Mouse (Mus musculus): ENCODE measurements around the gene Pex11b.
"Not testable (repeated sequence)": the region's sequence is repeated elsewhere in the genome, so short reads cannot be mapped to it uniquely, and the experiment has no call there.

The Pex11b gene

DNA sequence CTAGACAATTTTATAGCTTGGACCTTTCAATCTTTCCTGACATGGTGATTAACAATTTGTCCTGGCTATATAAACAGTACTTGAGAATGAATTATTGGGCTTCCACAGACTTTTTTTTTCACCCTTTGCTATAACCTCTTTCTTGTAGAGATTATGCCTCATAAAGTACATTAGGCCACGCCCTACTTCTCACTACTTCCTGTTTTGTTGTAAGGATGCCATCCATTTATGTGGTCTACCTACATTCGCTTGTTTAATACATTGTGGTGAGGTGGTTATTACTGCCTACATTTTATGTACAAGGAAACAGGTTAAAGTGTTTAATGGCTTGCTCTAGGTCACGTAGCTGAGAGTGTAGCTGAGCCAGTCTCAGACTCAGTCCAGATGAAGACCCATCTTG, 40.0 kb downstream of the Pex11b start:
- DNase-seq (ENCODE audit: low read depth): no peak

DNA sequence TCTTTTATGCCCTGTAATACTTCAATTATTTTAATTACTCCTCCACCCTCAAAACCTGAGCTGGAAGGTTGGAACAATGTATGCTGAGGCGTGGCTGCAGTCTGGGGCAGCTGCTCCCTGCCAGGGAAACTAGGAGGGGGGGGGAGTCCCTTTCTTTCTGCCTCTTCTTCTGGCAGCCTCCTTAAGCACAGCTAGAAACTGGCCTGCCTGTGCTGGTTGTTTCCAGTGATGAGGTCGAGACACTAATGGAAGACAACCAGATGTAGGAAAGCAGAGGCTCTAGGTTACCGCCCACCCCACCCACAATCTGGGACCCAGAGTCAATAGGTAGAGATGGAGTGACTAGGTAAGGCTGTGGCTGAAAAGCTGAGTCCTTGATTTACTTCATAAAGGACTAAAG, 40.5 kb downstream of the Pex11b start:
- no peak for DNase-seq (ENCODE audit: low read depth)

DNA sequence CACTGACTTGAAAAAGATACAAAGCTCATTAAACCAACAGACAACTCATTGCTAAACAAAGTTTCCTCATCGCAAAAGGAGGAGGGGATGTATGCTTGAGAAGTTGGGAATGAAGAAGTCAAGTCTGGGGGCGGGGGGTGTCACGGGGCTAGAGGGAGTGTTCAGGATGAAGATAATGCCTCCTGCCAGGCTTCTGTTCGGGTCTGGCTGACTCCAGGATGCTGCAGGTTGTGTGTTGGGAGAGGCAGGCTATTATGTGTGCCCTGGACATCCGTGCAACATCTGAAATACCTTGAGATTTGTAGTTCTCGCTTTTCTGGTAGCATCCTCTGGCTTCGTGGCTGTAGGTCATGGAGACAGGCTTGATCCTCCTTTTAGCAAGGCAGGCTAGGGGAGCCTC, 43.3 kb downstream of the Pex11b start:
- no peak for DNase-seq (ENCODE audit: low read depth)

DNA sequence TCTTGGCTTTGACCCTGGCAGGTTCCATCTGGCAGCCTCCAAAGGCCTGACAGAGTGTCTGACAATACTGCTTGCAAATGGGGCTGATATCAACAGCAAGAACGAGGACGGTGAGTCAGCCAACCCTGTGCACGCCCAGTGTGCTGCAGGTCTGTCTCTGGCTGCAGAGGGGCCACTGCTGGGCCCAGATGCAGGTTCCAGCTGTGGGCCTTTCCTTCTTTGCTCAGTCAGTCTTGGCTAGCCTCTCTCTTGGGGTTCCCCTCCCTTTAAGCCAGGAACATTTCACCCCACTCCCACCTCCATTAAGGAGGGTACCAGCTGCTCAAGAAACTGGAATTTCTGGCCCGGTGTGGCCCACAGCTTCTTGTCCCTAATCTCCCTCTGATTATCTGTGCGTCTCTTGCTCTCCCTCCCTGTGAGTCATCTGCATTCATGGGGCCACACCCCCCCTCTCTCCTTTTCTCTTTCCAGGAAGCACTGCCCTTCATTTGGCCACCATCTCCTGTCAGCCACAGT, 44.0 kb downstream of the Pex11b start:
- DNase-seq (ENCODE audit: low read depth): no peak

DNA sequence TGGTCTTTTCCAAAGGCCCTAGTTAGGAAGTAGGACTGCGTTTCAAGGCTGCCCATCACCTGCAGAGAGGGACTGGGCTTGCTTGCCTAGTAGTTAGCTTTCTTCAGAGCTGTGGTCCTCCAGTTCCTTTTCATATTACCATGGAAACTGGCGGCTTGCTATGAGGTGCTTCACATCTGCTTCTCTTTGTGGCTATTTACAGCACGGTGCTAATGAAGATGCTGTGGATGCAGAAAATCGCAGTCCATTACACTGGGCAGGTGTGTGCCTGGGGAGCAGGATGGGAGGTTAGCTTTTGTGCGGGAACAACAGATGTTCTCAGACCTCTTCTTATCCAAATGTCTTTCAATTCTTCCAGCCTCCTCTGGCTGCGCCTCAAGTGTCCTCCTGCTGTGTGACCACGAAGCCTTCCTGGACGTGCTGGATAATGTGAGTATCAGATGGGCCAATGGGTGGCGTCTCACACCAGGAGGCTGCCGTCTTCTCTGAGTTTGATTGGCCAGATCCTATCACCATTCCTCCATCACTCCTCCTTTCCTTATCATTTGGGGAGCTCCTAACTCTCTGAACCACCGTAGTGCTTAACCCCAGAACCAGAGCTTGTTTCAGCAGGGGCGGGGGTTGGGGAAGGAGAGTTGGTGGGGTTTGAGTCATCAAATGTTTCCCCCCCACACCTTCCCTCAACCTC, 45.2 kb downstream of the Pex11b start:
- DNase-seq (ENCODE audit: low read depth): no peak

DNA sequence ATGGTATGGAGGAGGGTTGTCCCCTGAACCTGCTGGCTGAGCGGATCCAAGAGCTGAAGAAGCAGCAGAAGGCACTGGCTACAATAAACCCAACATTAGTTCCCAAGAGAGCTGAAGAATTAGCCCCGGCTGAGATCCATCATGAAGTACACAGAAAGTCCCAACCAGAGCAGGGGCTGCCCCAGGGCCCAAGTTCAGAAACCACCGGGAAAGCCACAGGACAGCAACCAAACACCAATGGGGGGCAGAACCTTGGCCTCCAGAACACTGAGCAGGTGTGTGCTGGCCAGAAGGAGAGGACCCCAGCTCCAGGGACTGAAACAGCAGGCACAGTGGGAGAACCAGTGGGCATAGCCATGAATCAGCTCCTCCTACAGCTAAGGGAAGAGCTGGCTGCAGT, 48.3 kb downstream of the Pex11b start:
- no peak for DNase-seq (ENCODE audit: low read depth)

DNA sequence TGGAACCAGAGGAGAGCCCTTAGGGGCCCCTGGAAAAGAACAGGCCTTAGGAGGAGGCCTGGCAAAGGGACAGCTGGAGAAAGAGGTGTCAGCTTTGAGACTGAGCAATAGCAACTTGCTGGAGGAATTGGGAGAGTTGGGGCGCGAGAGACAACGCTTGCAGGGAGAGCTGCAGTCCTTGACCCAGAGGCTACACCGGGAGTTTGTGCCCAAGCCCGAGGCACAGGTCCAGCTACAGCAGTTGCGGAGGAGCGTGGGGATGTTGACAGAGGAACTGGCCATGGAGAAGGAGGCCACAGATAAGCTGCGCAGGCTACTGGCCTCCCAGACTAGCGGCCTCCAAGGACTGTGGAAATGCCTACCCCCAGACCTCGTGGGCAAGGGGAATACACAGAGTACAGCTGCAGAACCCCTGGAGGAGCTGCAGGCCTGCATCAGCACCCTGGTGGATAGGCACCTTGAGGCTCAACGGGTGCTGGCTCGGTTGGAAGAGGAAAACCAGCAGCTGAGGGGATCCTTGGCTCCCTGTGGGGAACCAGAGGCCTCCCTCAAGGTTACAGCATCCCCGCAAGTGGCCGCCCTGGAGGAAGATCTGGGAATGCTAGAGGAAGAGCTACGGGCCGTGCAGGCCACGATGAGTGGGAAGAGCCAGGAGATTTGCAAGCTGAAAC, 49.1 kb downstream of the Pex11b start:
- no peak for DNase-seq (ENCODE audit: low read depth)

DNA sequence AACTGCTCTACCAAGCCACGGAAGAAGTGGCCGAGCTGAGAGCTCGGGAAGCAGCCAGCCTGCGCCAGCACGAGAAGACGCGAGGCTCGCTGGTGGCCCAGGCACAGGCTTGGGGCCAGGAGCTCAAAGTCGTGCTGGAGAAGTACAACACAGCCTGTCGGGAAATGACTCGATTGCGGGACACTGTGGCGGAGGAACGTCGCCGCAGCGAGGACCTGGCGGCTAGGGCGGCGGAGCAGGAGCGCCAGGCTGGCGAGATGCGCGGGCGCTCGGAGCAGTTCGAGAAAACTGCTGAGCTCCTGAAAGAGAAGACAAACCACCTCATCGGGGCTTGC, 49.6 kb downstream of the Pex11b start:
- DNase-seq (ENCODE audit: low read depth): no peak

DNA sequence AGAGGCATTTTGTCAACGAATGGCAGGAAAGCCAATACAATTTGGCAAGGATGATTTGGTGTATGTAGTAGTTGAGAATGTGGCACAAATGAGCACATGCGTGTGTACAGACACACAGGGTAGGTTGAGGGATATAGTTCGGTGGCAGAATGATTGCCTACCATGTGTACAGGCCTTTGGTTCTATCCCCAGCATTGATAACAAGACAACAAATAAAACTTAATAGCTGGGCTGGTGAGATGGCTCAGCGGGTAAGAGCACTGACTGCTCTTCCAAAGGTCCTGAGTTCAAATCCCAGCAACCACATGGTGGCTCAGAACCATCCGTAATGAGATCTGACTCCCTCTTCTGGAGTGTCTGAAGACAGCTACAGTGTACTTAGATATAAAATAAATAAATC, 50.9 kb downstream of the Pex11b start:
- not testable (repeated sequence) for DNase-seq (ENCODE audit: low read depth)

DNA sequence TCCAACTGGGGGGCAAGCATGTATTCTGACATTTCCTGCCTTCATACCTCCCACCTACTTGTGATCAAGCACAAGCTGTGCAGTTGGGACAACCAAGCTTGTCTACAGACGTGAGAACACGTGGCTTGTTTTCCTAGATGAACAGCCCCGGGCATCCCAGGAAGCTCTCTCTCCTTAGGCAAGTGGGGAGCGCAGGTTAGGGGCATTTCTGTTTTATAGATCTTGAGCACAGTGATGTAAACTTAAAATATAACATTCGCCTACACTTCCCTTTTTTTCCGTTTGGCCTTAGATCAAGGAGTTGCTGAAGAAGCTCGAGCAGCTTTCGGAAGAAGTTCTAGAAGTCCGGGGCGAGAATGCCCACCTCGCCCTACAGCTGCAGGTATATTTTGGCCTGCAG, 53.7 kb downstream of the Pex11b start:
- no peak for DNase-seq (ENCODE audit: low read depth)

DNA sequence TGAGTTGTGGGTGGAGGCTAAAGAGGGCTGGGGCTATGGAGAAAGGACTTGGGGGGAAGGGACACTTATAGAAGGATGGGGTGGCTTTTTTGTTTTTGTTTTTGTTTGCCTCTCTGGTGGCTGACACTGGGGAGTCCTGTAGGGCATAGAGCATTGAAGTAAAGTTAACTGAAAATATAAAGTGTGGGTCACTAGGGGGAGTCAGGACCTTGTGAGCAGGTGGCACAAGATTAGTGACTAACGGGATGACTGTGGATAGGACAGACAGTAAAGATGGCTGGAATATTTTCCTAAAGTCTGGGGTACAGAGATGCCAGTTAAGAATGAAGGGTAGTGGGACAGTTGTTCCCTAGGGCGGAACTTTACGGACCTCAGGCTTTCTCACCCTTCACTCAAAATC, 55.1 kb downstream of the Pex11b start:
- no peak for DNase-seq (ENCODE audit: low read depth)

DNA sequence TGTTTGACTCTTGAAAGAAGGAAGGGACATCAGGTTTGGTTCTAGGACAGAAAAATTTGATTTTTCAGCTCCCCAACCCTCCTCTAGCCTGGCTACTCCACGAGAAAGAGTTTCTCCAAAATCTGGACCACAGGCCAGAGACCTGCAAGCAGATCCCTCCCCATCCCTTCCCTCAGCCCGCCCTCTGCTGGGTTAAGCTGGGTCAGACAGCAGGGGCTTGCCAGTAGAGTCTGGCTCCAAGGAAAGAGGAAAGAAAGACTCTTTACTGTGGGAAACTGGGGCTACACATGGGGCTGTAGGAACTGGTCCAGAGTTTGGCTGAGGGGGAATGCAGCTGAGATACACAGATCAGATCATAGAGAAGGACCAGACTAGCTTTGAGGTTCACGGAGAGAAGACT, 57.3 kb downstream of the Pex11b start:
- no peak for DNase-seq (ENCODE audit: low read depth)

DNA sequence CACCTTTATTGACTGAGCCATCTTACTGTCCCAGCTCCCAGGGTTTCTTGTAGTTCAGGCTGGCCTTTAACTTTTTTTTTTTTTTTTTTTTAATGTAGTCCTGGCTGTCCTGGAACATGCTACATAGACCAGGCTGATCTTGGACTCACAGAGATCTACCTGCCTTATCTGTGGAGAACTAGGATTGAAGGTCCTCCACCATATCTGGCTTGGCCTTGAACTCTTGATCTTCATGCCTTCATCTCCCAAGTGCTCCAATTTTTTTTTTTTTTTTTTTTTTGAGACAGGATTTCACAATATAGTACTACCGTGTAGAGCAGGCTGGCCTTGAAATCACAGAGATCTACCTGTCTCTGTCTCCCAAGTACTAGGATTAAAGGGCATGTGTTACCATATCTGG, 58.4 kb downstream of the Pex11b start:
- DNase-seq (ENCODE audit: low read depth): no peak

Measured in c-Kit-positive CD71-negative TER-119-negative erythroid progenitor cells, embryonic 14.5 days (primary cell).